Mouse (Mus musculus) liver, embryonic 18 days (tissue): ENCODE measurements around the gene Tarm1. TPM values are rescaled to one million over a fixed set of nuclear protein-coding genes. Genes with fewer than 3 reads are reported as not detected.

Experiments
- polyA plus RNA-seq: library from polyadenylated mRNA; depleted of rRNA; stranded (reverse); fragments of >200 nt; gene quantifications from 2 replicates; pipeline ENCODE4 v1.2.3, GENCODE M21; 2012; rRNA removed

Tarm1 gene
- polyA plus RNA-seq = 0.73 and 0.77 TPM in 2 replicates

GRCm38 (mm10) chr7:3502439-3502838 is at the start of gene Tarm1:
TSS of gene Tarm1 (minus strand) at chr7:3502624.

Other genes starting within 250 kb of the Tarm1 start
- gene Myadm, start 213.5 kb downstream of the Tarm1 start, polyA plus RNA-seq = 89.7 and 106 TPM in 2 replicates
- 0.18 and 0.23 TPM in 2 replicates for gene Prkcg, start 213.4 kb downstream of the Tarm1 start, polyA plus RNA-seq
- 0.64 and 0.65 TPM in 2 replicates for gene Cacng7, start 169.7 kb downstream of the Tarm1 start, polyA plus RNA-seq
- gene Cacng8, start 111.9 kb downstream of the Tarm1 start, polyA plus RNA-seq = not detected in 2 replicates
- 0.04 TPM in 1 of 2 replicates, not detected in the other for gene Cacng6, start 78.4 kb downstream of the Tarm1 start, polyA plus RNA-seq
- 0.06 and 0.09 TPM in 2 replicates for gene Oscar, start 113.5 kb upstream of the Tarm1 start, polyA plus RNA-seq
- gene Ndufa3, start 114.7 kb upstream of the Tarm1 start, polyA plus RNA-seq = 126 and 136 TPM in 2 replicates
- 9.5 and 10.9 TPM in 2 replicates for gene Tfpt, start 127.3 kb upstream of the Tarm1 start, polyA plus RNA-seq
- gene Prpf31, start 127.4 kb upstream of the Tarm1 start, polyA plus RNA-seq = 17.0 and 18.2 TPM in 2 replicates
- gene Cnot3, start 142.6 kb upstream of the Tarm1 start, polyA plus RNA-seq = 17.7 and 19.3 TPM in 2 replicates
- gene Leng1, start 163.2 kb upstream of the Tarm1 start, polyA plus RNA-seq = 4.5 and 5.0 TPM in 2 replicates
- 7.6 and 7.8 TPM in 2 replicates for gene Tmc4, start 174.9 kb upstream of the Tarm1 start, polyA plus RNA-seq
- gene Tsen34, start 190.2 kb upstream of the Tarm1 start, polyA plus RNA-seq = 35.0 and 36.0 TPM in 2 replicates
- 12.2 and 15.6 TPM in 2 replicates for gene Mboat7, start 190.9 kb upstream of the Tarm1 start, polyA plus RNA-seq
- 1,543 and 1,939 TPM in 2 replicates for gene Rps9, start 201.4 kb upstream of the Tarm1 start, polyA plus RNA-seq
- 12.1 and 18.7 TPM in 2 replicates for gene Pirb, start 217.8 kb upstream of the Tarm1 start, polyA plus RNA-seq